Mouse (Mus musculus) C2C12 (cell line): ENCODE results near the gene Olfr351. TPM values are rescaled to one million over a fixed set of nuclear protein-coding genes. Genes with fewer than 3 reads are reported as not detected.

ENCODE experiments used
- H3K27me3 ChIP-seq: one replicate; pipeline ENCODE4 v1.6.1; 2011; ENCODE audit not compliant: control insufficient read depth, insufficient read depth, insufficient read length
- H3K36me3 ChIP-seq: one replicate; pipeline ENCODE4 v1.6.1; 2011; ENCODE audit not compliant: control insufficient read depth, insufficient read depth
- H3K4me3 ChIP-seq: one replicate; pipeline ENCODE4 v1.5.1; 2011; ENCODE audit warnings: mild to moderate bottlenecking, control low read depth; ENCODE audit not compliant: poor library complexity, insufficient read depth, severe bottlenecking
- H3K79me2 ChIP-seq: one replicate; pipeline ENCODE4 v1.6.1; 2011; ENCODE audit not compliant: control insufficient read depth, insufficient read depth
- H3K79me3 ChIP-seq: one replicate; pipeline ENCODE4 v1.6.1; 2011; ENCODE audit warnings: low read depth, control low read depth
- H3ac ChIP-seq: one replicate; pipeline ENCODE3; 2011; ENCODE audit warnings: low read depth; ENCODE audit not compliant: control insufficient read depth, insufficient read length
- CEBPB ChIP-seq: IDR thresholded peaks from one replicate; pipeline ENCODE4 v1.6.1; 2011; ENCODE audit warnings: low read depth, mild to moderate bottlenecking, control low read depth, moderate library complexity
- CTCF ChIP-seq: IDR thresholded peaks from one replicate; pipeline ENCODE4 v1.5.1; 2011; ENCODE audit not compliant: control insufficient read depth, insufficient read depth, insufficient read length
- FOSL1 ChIP-seq: IDR thresholded peaks from one replicate; pipeline ENCODE4 v1.8.0; 2011; ENCODE audit warnings: mild to moderate bottlenecking, low read length; ENCODE audit not compliant: poor library complexity, insufficient read depth, severe bottlenecking
- MAX ChIP-seq: IDR thresholded peaks from one replicate; pipeline ENCODE4 v1.6.1; 2011; ENCODE audit warnings: mild to moderate bottlenecking, control low read depth
- MYOD1 ChIP-seq: IDR thresholded peaks from one replicate; pipeline ENCODE4 v1.6.1; 2011; ENCODE audit warnings: low read depth; ENCODE audit not compliant: control insufficient read depth, insufficient read length
- MYOG ChIP-seq: IDR thresholded peaks from one replicate; pipeline ENCODE4 v1.6.1; 2011; ENCODE audit not compliant: control insufficient read depth, insufficient read length; ENCODE audit errors: extremely low read depth
- USF1 ChIP-seq: IDR thresholded peaks from one replicate; pipeline ENCODE4 v1.6.1; 2011; ENCODE audit warnings: low read depth, mild to moderate bottlenecking, control low read depth, moderate library complexity
- long read RNA-seq, 2 experiments: library from polyadenylated mRNA; unstranded; transcript quantifications; one replicate each; pipeline ENCODE4 v2.0.0; 2019 to 2020
- polyA plus RNA-seq: library from polyadenylated mRNA; unstranded; fragments of >200 nt; fragmentation: generic; extraction: Trizol; gene quantifications from one replicate; pipeline ENCODE4 v1.2.1, GENCODE M21; 2012; ENCODE audit warnings: missing spikeins

Olfr351 gene
- polyA plus RNA-seq, result not detected
- long read RNA-seq, experiment 1, result 0 reads
- long read RNA-seq, experiment 2, result 0 reads

GRCm38 (mm10) chr2:36862560-36862959 is at the start of gene Olfr351:
Gene Olfr351 (minus strand): TSS chr2:36862660.
- Histone ChIP-seq H3K27me3 (no peaks in the 10 kb centered on the region), H3ac (no peak within 1 kb of the TSS), H3K4me3 (no peak within 1 kb of the TSS), H3K36me3 (no peaks in the 10 kb centered on the region), H3K79me2 (no peaks in the 10 kb centered on the region), H3K79me3 (no peaks in the 10 kb centered on the region)
- TF ChIP-seq MAX, result no peak
- TF ChIP-seq CEBPB, result no peak
- no peak for TF ChIP-seq USF1
- no peak for TF ChIP-seq MYOG
- TF ChIP-seq MYOD1, result no peak
- no peak for TF ChIP-seq CTCF
- no peak for TF ChIP-seq FOSL1

GRCm38 (mm10) chr2:36905380-36905779 is 42.9 kb upstream of the Olfr351 start, which contains the start of gene Olfr354:
Gene Olfr354 (plus strand): TSS chr2:36905680.
- H3K27me3 ChIP-seq, result no peaks in the 10 kb centered on the region
- H3ac ChIP-seq, result no peak within 1 kb of the TSS
- no peaks in the 10 kb centered on the region for H3K36me3 ChIP-seq
- H3K79me3 ChIP-seq, result no peaks in the 10 kb centered on the region
- TF ChIP-seq FOSL1, result no peak
- TF ChIP-seq MAX, result no peak
- TF ChIP-seq MYOG, result no peak
- no peak for TF ChIP-seq MYOD1
- no peak for TF ChIP-seq USF1
- no peak for TF ChIP-seq CEBPB
- no peak for TF ChIP-seq CTCF
- no peaks in the 10 kb centered on the region for H3K79me2 ChIP-seq
- no peak within 1 kb of the TSS for H3K4me3 ChIP-seq

GRCm38 (mm10) chr2:36897114-36897513 is 34.7 kb upstream of the Olfr351 start:
- TF ChIP-seq USF1, result no peak
- TF ChIP-seq FOSL1, result no peak
- TF ChIP-seq MYOG, result no peak
- TF ChIP-seq MYOD1, result no peak
- TF ChIP-seq MAX, result no peak
- no peak for TF ChIP-seq CEBPB
- no peak for TF ChIP-seq CTCF
- Histone ChIP-seq H3K4me3 (no peak overlapping the region), H3K79me2 (no peaks in the 10 kb centered on the region), H3K27me3 (no peaks in the 10 kb centered on the region), H3K79me3 (no peaks in the 10 kb centered on the region), H3K36me3 (no peaks in the 10 kb centered on the region), H3ac (no peak overlapping the region)

- H3K79me2 ChIP-seq, result no peaks in the 10 kb centered on the region
- no peak within 1 kb of the TSS for H3ac ChIP-seq
- H3K27me3 ChIP-seq, result no peaks in the 10 kb centered on the region
- no peak within 1 kb of the TSS for H3K4me3 ChIP-seq
- TF ChIP-seq CTCF (no peak), MYOD1 (no peak)
- no peaks in the 10 kb centered on the region for H3K36me3 ChIP-seq
- no peaks in the 10 kb centered on the region for H3K79me3 ChIP-seq
These were observed 30.4 kb upstream of the Olfr351 start, which contains the start of gene Olfr353 for GRCm38 (mm10) chr2:36892836-36893235. Gene Olfr353 (minus strand): TSS chr2:36892936.

DNA sequence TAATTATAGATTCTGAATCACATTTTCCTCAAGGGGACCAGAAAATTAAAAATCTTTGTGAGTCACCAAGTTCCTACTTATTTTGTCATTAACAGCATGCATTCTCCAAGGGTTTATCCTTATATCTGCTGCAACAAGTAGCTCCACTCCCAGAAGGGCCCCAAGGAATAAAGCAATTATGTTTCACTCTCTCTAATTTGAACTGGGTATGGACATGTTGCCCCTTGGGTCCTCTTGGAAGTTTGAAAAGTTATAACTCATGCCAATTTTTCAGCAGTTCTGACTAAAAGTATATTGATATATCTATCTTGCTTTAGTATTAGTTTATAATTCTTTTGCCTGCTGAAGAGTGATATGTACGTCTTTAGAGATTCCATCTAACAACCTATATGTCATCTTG is 5.7 kb upstream of the Olfr351 start, which contains the start of gene Olfr352:
Gene Olfr352, plus strand, starts transcription at position 301 of the 400 bp plus-strand sequence.
- H3K79me2 ChIP-seq, result no peaks in the 10 kb centered on the region
- H3K79me3 ChIP-seq, result no peaks in the 10 kb centered on the region
- no peaks in the 10 kb centered on the region for H3K27me3 ChIP-seq
- no peak within 1 kb of the TSS for H3K4me3 ChIP-seq
- no peaks in the 10 kb centered on the region for H3K36me3 ChIP-seq
- H3ac ChIP-seq, result no peak within 1 kb of the TSS
- TF ChIP-seq MAX (no peak), MYOG (no peak), FOSL1 (no peak), MYOD1 (no peak), CTCF (no peak)

DNA sequence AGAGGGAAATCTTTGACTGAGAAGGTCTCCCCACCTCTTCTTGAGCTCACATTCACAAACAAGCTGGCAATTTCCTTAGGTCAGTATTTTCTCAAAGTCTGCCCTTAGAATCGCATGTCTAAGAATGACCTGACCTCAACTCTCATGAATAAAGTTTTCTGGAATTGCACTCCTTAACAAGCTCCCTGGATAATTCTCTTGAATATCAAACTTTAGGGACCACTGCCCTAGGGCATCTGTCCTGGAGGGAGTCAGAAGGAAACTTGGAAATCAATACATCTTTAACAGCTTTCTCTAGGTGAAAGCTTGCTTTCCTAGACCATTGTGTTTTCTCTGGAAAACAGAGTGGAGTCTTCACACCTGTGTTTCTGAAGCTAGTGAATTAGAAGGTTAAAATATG is 16.4 kb downstream of the Olfr351 start, which contains the start of gene Olfr350:
Gene Olfr350, plus strand, starts transcription at position 301 of the 400 bp plus-strand sequence.
- H3K79me2 ChIP-seq, result no peaks in the 10 kb centered on the region
- TF ChIP-seq MYOD1 (no peak), MYOG (no peak), USF1 (no peak), FOSL1 (no peak), CEBPB (no peak), CTCF (no peak), MAX (no peak)
- H3K4me3 ChIP-seq, result no peak within 1 kb of the TSS
- H3K79me3 ChIP-seq, result no peaks in the 10 kb centered on the region
- no peaks in the 10 kb centered on the region for H3K27me3 ChIP-seq
- no peaks in the 10 kb centered on the region for H3K36me3 ChIP-seq
- H3ac ChIP-seq, result no peak within 1 kb of the TSS
